Mouse (Mus musculus): ENCODE results near the gene Ak5. TPM values are rescaled to one million over a fixed set of nuclear protein-coding genes. Genes with fewer than 3 reads are reported as not detected.

Ak5 gene
- total and polyA plus RNA-seq, 3 experiments = 0.13 to 0.79 (median 0.23) TPM

GRCm38 (mm10) chr3:152492241-152492640 lies 175.9 kb downstream of the Ak5 start:
- H3K79me2 ChIP-seq (replicated peaks; ENCODE audit: control insufficient read depth, extremely low read depth, insufficient read depth, poor library complexity, severe bottlenecking) = no peaks in the 10 kb centered on the region

DNA sequence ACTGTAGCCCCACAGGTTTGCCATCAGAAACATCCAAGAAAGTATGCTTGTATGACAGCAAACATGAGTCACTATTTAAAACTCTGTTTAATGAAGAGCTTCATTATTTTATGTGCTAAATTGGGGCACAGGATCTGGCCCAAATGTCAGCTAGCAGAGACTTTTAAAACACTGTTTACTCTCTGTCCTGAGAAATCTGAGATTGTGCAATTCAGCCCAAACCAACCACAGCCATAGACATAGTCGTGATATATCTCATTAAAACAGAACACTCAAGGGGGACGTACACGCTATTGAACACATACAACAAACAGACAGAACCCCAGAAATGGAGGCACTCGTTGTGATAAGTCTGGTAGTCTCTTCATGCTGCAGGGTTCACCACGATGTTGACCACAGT lies 177.7 kb downstream of the Ak5 start:
- in situ Hi-C loops (cut with MboI; ENCODE audit: low pct_ligation_motif_present, low pct_unique_long_range_greater_than_20kb, low sequenced_read_pairs) = no loop called here

More at GRCm38 (mm10) chr3:152492241-152492640, 175.9 kb downstream of the Ak5 start:
- H3K27ac ChIP-seq (ENCODE audit: insufficient read depth, low read depth) = no peak overlapping the region
- dilution Hi-C loops (cut with MboI; ENCODE audit: extremely low pct_ligation_motif_present, extremely low pct_unique_long_range_greater_than_20kb, low sequenced_read_pairs) (no loop called here), in situ Hi-C loops (cut with MboI; ENCODE audit: low pct_ligation_motif_present, low pct_unique_long_range_greater_than_20kb, low sequenced_read_pairs) (no loop called here)
- no peak overlapping the region for H3K4me2 ChIP-seq (ENCODE audit: insufficient read depth, low read depth, poor library complexity, severe bottlenecking)
- no peak overlapping the region for H3K4me3 ChIP-seq (replicated peaks in 1 of 3; ENCODE audit: low read depth in 2 of 3, low read length in 2 of 3, poor library complexity in 1 of 3)
- DNase-seq (ENCODE audit: extremely low read depth) = no peak
- TF ChIP-seq ZKSCAN1 (IDR thresholded peaks at IDR 0.05; ENCODE audit: borderline replicate concordance, low read depth, low read length) (no peak), UBTF (IDR thresholded peaks at IDR 0.05; ENCODE audit: low read depth, low read length) (no peak), MAX (IDR thresholded peaks at IDR 0.05; ENCODE audit: low read length) (no peak), KAT2A (IDR thresholded peaks at IDR 0.05; ENCODE audit: insufficient replicate concordance, low read length) (no peak), ZMIZ1 (IDR thresholded peaks at IDR 0.05; ENCODE audit: low read depth, low read length) (no peak), NELFE (IDR thresholded peaks at IDR 0.05; ENCODE audit: low read depth, low read length) (no peak), EP300 (IDR thresholded peaks at IDR 0.05; ENCODE audit: low read length) (no peak), POLR2A (IDR thresholded peaks at IDR 0.05; ENCODE audit: low read depth, low read length) (no peak), JUND (conservative IDR thresholded peaks at IDR 0.05; ENCODE audit: low read depth, low read length) (no peak)
- no peaks in the 10 kb centered on the region for H3K9me3 ChIP-seq (replicated peaks; ENCODE audit: low read length)
- H3K4me1 ChIP-seq (ENCODE audit: control insufficient read depth in 1 of 2, insufficient read depth in 2 of 2) = no peaks in the 10 kb centered on the region
- H3K36me3 ChIP-seq (replicated peaks in 1 of 2; ENCODE audit: control insufficient read depth in 1 of 2, insufficient read depth in 1 of 2, low read length in 1 of 2) = no peaks in the 10 kb centered on the region
- H3K9ac ChIP-seq (ENCODE audit: insufficient read depth, low read depth) = no peak overlapping the region
- peaks cover 10% of the 10 kb centered on the region for H3K27me3 ChIP-seq (replicated peaks)

DNA sequence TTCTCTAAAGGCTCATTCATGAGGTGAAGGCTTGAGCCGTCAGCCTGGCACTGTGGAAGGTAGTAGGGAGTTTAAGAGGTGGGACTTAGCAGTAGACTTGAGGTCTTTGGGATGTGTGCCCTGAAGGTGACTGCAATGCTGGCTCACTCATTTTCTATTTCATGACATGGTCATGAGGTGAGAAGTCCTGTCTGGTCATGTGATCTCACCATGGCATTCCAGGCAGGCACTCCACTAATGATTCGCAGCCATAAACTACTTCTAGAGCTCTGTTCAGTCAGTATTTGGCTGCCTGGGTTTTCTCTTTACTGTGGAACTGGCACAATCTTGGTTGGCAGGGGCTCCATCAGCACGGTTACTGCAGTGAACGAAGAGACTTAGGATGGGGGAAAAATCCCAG lies 179.2 kb downstream of the Ak5 start:
- in situ Hi-C loops (cut with MboI; ENCODE audit: low pct_ligation_motif_present, low pct_unique_long_range_greater_than_20kb, low sequenced_read_pairs) = no loop called here

More for the DNA sequence above, 177.7 kb downstream of the Ak5 start:
- Histone ChIP-seq H3K9ac (ENCODE audit: insufficient read depth, low read depth) (no peak overlapping the region), H3K79me2 (replicated peaks; ENCODE audit: control insufficient read depth, extremely low read depth, insufficient read depth, poor library complexity, severe bottlenecking) (no peaks in the 10 kb centered on the region), H3K27ac (ENCODE audit: insufficient read depth, low read depth) (no peak overlapping the region), H3K4me3 (replicated peaks in 1 of 3; ENCODE audit: low read depth in 2 of 3, low read length in 2 of 3, poor library complexity in 1 of 3) (no peak overlapping the region), H3K4me1 (ENCODE audit: control insufficient read depth in 1 of 2, insufficient read depth in 2 of 2) (no peaks in the 10 kb centered on the region), H3K4me2 (ENCODE audit: insufficient read depth, low read depth, poor library complexity, severe bottlenecking) (no peak overlapping the region), H3K36me3 (replicated peaks in 1 of 2; ENCODE audit: control insufficient read depth in 1 of 2, insufficient read depth in 1 of 2, low read length in 1 of 2) (no peaks in the 10 kb centered on the region), H3K27me3 (replicated peaks) (peaks cover 10% of the 10 kb centered on the region), H3K9me3 (replicated peaks; ENCODE audit: low read length) (no peaks in the 10 kb centered on the region)
- dilution Hi-C loops (cut with MboI; ENCODE audit: extremely low pct_ligation_motif_present, extremely low pct_unique_long_range_greater_than_20kb, low sequenced_read_pairs) = no loop called here
- TF ChIP-seq ZKSCAN1 (IDR thresholded peaks at IDR 0.05; ENCODE audit: borderline replicate concordance, low read depth, low read length) = no peak
- no peak for TF ChIP-seq MAFK (IDR thresholded peaks at IDR 0.05; ENCODE audit: insufficient replicate concordance, low read length)
- TF ChIP-seq ELF1 (IDR thresholded peaks at IDR 0.05; ENCODE audit: low read depth, low read length) = no peak
- no peak for TF ChIP-seq POLR2A (IDR thresholded peaks at IDR 0.05; ENCODE audit: low read depth, low read length)
- TF ChIP-seq MAZ (IDR thresholded peaks at IDR 0.05; ENCODE audit: low read depth, low read length) = no peak
- TF ChIP-seq SMC3 (IDR thresholded peaks at IDR 0.05; ENCODE audit: low read depth, low read length) = no peak
- TF ChIP-seq NRF1 (IDR thresholded peaks at IDR 0.05; ENCODE audit: low read depth, low read length) = no peak
- TF ChIP-seq CTCF (conservative IDR thresholded peaks at IDR 0.05 in 1 of 2, IDR thresholded peaks at IDR 0.05 in 1 of 2; ENCODE audit: low read depth in 2 of 2, low read length in 2 of 2) = no peak
- no peak for TF ChIP-seq BHLHE40 (IDR thresholded peaks at IDR 0.05; ENCODE audit: low read depth, low read length)
- TF ChIP-seq PAX5 (IDR thresholded peaks at IDR 0.05; ENCODE audit: low read length) = no peak
- no peak for TF ChIP-seq JUND (conservative IDR thresholded peaks at IDR 0.05; ENCODE audit: low read depth, low read length)
- no peak for TF ChIP-seq CHD1 (IDR thresholded peaks at IDR 0.05; ENCODE audit: low read depth, low read length)
- TF ChIP-seq E2F4 (IDR thresholded peaks at IDR 0.05; ENCODE audit: insufficient replicate concordance, low read depth, low read length) = no peak
- DNase-seq (ENCODE audit: extremely low read depth) = no peak

More for the DNA sequence above, 179.2 kb downstream of the Ak5 start:
- H3K36me3 ChIP-seq (replicated peaks in 1 of 2; ENCODE audit: control insufficient read depth in 1 of 2, insufficient read depth in 1 of 2, low read length in 1 of 2) = no peaks in the 10 kb centered on the region
- no peaks in the 10 kb centered on the region for H3K9me3 ChIP-seq (replicated peaks; ENCODE audit: low read length)
- dilution Hi-C loops (cut with MboI; ENCODE audit: extremely low pct_ligation_motif_present, extremely low pct_unique_long_range_greater_than_20kb, low sequenced_read_pairs) = no loop called here
- no peaks in the 10 kb centered on the region for H3K4me1 ChIP-seq (ENCODE audit: control insufficient read depth in 1 of 2, insufficient read depth in 2 of 2)
- H3K4me2 ChIP-seq (ENCODE audit: insufficient read depth, low read depth, poor library complexity, severe bottlenecking) = no peak overlapping the region
- H3K79me2 ChIP-seq (replicated peaks; ENCODE audit: control insufficient read depth, extremely low read depth, insufficient read depth, poor library complexity, severe bottlenecking) = no peaks in the 10 kb centered on the region
- TF ChIP-seq NELFE (IDR thresholded peaks at IDR 0.05; ENCODE audit: low read depth, low read length) (no peak), ETS1 (conservative IDR thresholded peaks at IDR 0.05; ENCODE audit: low read depth, low read length) (no peak), IRF4 (IDR thresholded peaks at IDR 0.05; ENCODE audit: low read depth, low read length) (no peak), POLR2A (IDR thresholded peaks at IDR 0.05; ENCODE audit: low read depth, low read length) (no peak), SMC3 (IDR thresholded peaks at IDR 0.05; ENCODE audit: low read depth, low read length) (no peak), MAFK (IDR thresholded peaks at IDR 0.05; ENCODE audit: insufficient replicate concordance, low read length) (no peak), HCFC1 (IDR thresholded peaks at IDR 0.05; ENCODE audit: low read depth, low read length) (no peak), MAX (IDR thresholded peaks at IDR 0.05; ENCODE audit: low read length) (no peak), CHD1 (IDR thresholded peaks at IDR 0.05; ENCODE audit: low read depth, low read length) (no peak), USF2 (conservative IDR thresholded peaks at IDR 0.05; ENCODE audit: low read depth, low read length) (no peak)
- H3K27me3 ChIP-seq (replicated peaks) = peaks cover 3% of the 10 kb centered on the region
- H3K9ac ChIP-seq (ENCODE audit: insufficient read depth, low read depth) = no peak overlapping the region
- H3K4me3 ChIP-seq (replicated peaks in 1 of 3; ENCODE audit: low read depth in 2 of 3, low read length in 2 of 3, poor library complexity in 1 of 3) = no peak overlapping the region
- no peak overlapping the region for H3K27ac ChIP-seq (ENCODE audit: insufficient read depth, low read depth)
- DNase-seq (ENCODE audit: extremely low read depth) = no peak

All from CH12.LX (cell line).